Mouse (Mus musculus) spleen, adult 2 months (tissue): ENCODE results near the gene Lsm11.

Source experiments
- CTCF ChIP-seq: fragments of 200-500 bp; IDR thresholded peaks from 2 replicates; pipeline ENCODE4 v1.5.1; 2011; ENCODE audit warnings: mild to moderate bottlenecking, inconsistent platforms; ENCODE audit not compliant: insufficient read depth, insufficient read length, insufficient replicate concordance; ENCODE audit errors: extremely low read depth
- POLR2A ChIP-seq: fragments of 200-500 bp; IDR thresholded peaks from 2 replicates; pipeline ENCODE4 v1.6.1; 2011; ENCODE audit warnings: low read depth, low read length, inconsistent platforms

GRCm38 (mm10) chr11:45918018-45918417 is 26.7 kb downstream of the Lsm11 start:
- TF ChIP-seq CTCF = no peak
- TF ChIP-seq POLR2A = no peak
